Mouse (Mus musculus) 3T3-L1 (cell line): ENCODE data around the gene Zfyve27.

Experiments
- DNase-seq: peaks from one replicate; pipeline ENCODE4 v3.0.0-alpha.2; 2015; ENCODE audit warnings: low read depth, low spot score

Gene Zfyve27

DNA sequence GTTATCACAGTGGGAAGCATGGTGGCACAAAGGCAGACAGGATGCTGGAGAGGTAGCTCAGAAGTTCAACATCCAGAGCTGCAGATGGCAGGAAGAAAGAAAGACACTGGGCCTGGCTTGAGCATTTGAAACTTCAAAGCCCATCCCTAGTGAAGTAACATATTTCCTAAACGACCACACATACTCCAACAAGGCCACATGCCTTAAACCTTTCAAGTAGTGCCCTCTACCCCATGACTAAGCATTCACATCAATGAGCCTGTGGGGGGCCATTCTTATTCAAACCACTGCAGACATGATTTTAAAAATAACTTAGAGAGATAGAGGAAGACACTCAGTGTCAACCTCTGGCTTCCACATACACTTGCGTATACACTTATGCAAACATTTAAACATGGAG is 21.0 kb upstream of the Zfyve27 start:
- DNase-seq, result no peak

DNA sequence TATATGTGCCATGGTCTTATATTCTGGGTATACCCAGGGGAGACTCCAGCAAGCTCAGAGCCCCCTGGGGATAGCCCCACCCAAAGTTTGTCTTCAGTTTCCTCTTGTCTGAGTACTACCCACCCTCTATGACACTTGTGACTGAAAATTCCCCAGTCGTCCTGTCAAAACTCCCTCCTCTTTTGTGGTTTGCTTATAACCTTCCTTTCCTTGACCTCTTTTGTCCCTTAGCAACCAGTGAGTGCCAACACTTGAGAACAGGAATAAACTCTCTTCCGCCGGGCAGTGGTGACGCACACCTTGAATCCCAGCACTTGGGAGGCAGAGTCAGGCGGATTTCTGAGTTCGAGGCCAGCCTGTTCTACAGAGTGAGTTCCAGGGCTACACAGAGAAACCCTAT is 19.7 kb upstream of the Zfyve27 start:
- peak; percentile 49 for DNase-seq

DNA sequence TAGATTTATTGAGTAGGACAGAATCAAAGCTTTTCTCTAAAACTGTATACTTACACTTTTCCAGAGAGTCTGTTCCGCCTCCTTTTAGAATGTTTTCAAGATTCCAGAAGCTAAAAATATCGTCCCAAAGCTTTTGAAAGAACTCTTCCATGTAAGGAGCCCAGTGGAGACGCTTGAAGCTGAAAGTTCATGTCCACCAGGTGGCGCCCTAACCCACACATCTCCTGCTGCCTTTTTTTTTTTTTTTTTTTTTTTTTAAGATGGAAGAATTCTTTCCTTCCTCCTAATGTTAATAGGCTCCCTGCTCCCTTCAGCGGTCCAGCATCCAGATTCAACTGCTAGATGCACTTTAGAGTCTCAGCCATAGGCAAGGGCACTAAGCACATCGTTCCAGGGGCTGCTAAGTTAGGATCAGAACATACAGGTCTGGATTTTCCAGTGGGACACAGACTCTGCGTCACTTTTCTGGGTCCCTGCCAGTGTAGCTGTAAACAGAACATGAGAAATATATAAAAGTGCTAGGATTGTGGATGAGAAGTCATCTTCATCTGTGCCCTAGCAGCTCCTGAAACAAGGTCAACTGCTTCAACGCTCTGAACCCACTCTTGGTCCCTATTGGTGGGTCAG is 19.1 kb upstream of the Zfyve27 start:
- DNase-seq, result peak; percentile 99

DNA sequence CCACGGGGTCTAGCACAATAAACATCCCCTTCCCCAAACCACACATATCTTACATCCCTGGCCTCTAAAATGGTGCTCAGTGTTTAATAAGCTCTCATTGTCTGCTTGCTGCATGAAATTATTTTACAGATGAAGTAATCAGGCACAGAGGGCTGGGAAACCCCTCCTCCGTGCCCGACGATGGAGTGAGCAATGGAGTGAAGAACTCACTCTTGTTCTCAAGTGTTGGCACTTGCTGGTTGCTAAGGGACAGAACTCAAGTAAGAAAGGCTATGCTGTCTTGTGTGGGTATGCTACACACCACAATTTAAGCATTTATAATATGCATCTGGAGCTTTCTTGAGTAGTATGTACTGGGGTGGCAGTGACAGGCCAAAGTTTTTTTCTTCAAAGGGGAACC is 18.5 kb upstream of the Zfyve27 start:
- DNase-seq, result no peak

DNA sequence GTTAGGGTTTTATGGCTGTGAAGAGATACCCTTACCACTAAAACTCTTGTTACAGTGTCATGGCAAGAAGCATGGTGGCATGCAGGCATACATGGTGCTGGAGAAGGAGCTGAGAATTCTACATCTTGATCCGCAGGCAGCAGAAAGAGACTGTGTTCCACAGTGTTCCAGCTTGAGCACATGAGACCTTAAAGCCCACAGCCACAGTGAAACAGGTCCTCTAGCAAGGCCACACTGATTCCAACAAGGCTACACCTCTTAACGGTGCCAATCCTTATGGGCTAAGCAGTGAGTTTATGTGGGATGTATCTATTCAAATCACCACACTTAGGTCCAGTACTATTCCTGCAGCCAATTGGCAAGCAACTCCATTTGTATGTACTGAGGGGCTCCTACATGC is 18.0 kb upstream of the Zfyve27 start:
- no peak for DNase-seq

DNA sequence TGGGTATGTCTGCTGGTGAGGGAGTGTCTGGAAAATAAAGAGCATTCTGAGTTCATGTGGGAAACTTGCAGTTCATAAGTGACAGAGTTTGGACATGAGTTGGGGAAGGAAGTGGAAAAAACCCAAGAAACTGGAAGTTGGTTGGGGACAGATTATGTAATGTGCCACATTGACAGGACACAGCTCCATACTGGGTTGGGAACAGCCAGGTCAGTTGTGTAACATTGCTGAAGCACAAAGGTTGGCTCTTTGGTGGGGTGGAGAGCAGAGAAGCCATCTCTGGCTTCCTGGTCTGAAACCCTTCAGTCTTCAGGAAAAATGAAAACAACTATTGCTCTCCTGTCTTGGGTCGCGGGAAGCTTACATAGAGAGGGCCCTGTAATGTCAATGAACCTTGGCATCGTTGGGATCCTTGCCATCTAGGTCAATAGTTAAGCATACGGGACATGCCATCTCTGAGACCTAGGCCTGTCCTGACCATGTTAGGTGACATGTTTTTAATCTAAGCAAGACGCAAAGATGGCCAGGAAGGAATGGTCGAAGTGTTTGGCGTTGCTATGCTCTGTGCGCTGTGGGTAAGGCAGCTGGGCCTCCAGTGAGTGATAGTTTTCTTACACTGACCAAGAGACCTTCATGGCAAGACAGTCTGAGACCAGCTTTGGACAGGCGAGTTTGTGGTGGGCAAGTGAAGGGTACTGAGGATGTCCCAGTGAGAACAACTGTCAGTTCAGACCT is 17.3 kb upstream of the Zfyve27 start:
- DNase-seq, result no peak

DNA sequence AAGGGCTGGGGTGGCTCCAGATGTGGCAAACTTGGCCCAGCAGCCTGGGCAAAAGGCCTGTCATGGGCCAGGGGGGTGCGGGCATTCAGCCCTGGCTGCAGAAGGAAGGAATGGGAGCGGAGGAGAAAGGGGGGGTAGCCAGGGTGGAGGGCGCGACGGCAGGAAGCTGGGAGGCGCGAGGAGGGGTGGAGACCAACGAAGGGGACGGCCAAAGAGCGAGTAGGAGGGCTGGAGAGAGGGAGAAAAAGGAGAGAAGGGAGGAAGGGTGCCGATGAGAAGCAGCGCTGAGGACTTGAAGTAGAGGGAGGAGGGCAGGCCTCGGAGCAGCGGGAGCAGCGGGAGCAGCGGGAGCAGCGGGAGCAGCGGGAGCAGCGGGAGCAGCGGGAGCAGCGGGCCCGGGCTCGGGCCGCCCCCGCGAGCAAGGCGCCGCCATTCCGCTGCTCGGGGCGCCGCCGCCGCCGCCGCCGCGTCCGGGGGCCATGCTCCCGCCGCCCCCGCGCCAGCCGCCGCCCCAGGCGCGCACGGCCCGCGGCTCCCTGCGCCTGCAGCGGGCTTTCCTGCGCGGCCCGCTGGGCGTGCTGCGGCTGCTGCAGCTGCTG is 16.5 kb upstream of the Zfyve27 start, which contains the start of gene Marveld1:
Gene Marveld1 (plus strand): TSS at position 231 of the 599 bp plus-strand sequence.
- DNase-seq, result peak; percentile 88

DNA sequence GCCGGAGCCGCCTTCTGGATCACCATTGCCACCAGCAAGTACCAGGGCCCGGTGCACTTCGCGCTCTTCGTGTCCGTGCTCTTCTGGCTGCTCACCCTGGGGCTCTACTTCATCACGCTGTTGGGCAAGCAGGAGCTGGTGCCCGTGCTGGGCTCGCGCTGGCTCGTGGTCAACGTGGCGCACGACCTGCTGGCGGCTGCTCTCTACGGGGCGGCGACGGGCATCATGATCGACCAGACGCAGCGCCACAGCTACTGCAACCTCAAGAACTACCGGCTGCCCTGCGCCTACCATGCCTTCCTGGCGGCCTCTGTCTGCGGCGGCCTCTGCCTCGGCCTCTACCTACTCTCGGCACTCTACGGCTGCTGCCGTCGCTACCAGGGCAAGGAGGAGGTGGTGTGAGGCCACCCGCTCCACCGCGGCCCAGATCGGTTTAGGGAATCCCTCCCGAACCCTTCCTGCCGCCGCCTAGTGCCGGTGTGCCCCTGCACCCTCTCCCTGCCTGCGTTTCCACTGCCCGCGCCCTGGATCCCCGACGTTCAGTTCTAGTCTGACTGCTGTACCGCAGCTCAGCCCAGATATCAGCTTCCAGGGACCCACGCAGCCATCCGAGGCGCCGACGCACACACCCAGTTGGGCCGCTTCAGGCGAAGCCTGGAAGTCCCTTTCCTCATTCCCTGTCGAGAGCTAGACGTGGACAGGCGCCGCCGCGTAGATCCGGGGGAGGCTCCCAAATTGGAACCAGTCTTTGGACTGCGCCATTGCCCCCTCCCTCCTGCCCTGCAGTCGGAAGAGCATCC is 15.8 kb upstream of the Zfyve27 start:
- DNase-seq, result peak; percentile 55

DNA sequence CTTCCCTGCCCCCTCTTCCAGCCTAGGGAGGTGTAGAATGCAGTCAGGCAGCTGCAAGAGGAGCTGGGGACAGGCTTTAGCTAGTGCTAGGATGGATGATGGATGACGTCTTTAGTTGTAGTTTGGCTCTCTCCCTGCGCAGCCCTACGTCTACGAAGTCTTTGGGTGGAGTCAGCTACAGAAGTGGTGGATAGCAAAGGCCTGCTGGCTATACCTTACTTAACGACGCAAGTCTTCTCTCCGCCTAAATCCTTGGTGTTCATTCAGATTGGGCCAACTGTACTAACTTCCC is 15.2 kb upstream of the Zfyve27 start:
- peak; percentile 80 for DNase-seq

DNA sequence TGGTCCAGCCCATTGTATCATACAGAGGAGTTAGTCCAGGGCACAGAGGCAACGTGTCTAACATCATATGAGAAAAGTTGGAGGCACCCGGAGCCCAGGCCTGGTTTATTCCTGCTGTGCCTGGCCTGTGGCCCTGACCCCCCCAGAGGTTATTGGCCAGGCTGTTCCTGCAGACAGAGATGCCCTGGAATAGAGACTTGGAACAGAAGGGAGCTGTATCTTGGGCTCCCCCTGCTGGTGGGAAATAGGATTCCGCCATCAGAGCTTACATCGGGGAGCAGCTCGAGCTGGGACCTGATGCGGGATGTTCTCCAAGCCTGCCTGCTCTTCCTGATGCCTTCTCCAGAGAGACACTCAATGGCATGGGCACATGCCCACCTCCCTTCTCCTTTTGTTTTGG is 11.8 kb upstream of the Zfyve27 start:
- peak; percentile 97 for DNase-seq

DNA sequence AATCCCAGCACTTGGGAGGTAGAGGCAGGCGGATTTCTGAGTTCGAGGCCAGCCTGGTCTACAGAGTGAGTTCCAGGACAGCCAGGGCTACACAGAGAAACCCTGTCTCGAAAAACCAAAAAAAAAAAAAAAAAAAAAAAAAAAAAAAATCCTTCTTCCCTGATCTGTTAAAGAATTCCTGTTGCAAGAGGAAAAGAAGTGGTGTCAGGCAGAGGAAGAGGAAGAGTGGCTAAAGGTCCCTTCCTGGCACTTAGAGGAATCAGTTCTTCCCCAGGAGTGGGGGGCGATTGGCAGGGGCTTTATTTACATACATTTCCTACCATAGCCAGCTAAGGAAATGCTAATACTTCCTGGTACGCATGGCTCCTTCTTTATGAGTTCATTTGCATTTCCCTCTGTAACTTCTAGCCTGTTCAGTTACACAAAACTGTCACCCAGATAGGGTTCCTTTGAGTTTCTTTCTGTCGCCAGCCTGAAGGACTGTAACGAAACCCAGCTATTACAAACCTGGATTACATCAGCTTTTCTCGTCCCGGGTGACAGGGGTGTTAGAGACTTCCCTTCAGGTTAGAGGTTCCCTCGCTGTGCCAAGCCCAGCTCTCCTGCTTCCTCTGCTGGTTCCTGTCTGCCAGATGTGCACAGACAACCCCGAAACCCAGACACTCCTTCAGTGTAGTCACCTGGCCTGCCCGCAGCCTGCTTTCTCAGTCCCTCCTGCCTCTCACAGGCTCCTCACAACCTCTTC is 6.1 kb upstream of the Zfyve27 start:
- DNase-seq, result no peak

DNA sequence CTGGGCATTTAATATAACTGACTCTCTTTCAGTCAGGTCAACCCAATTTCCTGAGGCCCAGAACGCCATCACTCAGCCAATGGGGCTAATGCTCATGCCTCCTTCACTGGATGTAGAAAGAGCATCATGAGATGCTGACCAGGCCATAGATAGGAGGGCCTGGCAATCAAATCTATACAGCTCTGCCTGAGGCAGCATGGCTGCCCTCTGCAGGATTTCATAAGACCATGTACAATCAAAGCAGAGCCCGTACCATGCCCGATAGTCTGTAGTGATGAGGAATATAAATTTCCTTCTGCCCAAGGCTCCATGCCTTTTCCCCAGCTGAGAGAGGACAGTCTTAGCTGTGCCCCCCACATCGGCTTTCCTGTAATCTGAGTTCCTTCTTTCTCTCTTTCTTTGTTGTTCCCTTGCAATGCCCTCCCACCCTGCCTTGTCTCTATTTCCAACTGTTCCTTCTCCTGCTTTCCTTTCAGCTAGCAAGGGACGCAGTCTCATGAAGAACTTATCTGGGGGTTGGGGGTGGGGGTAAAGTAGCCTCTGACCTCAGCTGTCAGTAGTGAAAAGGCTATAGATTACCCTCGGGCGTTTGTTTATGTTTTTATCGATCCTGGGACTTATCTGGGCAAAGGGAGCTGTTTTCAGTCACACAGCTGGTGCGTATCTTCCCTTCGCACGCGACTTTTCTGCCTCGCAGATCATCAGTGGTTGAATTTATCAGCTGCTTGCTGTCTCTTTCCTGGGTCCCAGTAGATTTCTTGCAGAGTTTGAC is 5.3 kb upstream of the Zfyve27 start:
- DNase-seq, result no peak

DNA sequence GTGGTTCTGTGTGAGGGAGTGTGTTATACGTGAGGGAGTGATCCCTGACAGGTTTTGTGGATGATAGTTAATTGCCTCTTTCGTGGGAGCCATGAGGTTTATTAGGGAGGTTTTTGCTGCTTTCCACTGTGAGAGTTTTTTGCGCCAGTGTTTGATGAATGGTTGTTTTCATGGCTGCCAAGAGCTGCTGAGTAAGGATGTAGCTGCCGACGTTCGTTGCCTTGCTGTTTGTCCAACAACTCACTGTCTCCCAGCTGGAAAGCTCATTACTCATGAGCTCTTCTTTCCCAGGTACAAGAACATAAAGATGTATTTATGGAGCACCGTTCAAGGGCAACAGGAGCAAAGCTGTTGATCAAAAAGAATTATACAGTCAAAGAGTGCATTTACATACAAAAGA is 437 bp downstream of the Zfyve27 start:
- no peak for DNase-seq

DNA sequence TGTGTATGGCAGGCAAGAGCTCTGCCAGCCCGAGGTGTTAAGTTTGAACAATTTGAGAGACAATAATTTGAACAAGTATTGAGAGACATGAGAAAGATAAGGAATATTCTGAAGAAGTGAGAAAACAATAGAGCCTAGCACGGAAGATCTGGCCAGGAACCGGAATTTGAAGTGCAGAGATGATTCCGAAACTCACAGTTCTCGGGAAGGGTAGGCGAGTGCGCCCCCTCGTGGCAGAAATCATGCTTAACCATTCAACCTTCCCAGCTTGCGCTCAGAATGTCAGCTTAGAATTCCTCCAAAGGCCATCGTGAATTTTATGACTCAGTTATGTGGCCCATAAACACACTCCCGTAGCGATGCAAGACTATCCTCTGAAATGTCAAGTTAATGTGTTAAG is 2.4 kb downstream of the Zfyve27 start:
- DNase-seq, result peak; percentile 96

DNA sequence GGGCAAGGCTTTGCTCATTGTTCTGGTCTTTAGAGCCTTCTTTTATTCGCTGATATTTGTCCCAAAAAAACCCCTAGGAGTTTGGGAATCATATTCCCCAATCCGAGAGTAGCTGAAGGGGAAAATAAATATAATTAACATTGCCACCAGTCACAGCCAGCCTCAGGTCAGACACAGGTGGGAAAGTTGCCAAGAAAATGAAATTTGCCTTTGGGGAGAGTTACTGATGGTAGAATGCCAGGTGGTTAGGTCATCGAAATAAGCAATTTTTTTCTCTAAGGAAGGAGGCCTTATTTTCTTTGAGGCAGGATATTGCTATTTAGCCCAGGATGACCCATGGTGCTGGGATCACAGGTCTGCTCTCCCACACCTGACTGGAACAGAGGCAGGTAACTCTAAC is 3.0 kb downstream of the Zfyve27 start:
- DNase-seq, result peak; percentile 73

DNA sequence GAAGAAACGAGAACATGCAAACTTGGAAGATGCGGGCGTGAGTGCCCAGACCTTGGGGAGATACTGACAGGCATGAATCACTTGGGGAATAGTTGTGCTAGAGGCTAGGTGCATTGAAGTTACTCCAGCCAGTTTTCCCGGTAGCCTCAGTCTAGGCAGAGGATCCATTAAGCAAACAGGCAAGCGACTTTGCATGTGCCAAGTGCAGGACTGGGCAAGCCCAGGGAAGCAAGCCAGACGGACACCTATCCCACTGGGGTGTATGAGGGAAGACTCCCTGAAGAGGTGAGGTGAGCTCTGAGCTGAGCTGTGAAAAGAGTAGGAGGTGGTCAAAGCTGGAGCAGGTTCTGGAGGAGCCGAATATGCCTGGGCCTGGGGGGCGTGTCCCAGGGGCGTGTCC is 3.7 kb downstream of the Zfyve27 start:
- DNase-seq, result no peak

DNA sequence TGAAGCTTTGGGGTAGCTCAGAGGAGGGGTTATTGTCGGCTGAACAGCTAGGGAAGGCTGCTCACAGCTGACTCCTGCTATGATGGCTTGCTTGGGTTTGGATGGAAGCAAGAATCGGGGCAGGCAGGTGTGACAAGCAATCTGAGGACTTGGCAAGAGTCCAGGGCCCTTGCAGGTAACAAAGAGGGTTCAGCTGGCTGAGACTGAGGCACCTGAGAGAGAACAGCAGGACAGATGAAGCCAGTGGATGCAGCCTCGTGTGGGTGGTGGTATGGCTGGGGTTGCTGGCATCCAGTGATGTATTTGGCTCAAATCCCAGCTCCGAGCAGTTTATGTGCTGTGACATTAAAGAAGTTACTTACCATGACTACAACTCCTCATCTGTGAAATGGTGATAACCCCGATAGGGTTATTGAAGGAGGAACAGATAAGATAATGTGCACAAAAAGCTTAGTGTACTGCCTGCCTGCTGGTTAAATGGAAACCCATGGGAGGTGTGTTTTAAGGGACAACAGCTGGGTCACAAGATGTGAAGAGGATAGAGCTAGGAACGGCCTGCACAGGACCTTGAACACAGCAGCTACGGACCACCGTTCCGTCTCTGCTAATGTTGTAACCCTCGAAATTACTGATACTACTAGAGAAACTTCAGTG is 5.7 kb downstream of the Zfyve27 start:
- DNase-seq, result peak; percentile 29

DNA sequence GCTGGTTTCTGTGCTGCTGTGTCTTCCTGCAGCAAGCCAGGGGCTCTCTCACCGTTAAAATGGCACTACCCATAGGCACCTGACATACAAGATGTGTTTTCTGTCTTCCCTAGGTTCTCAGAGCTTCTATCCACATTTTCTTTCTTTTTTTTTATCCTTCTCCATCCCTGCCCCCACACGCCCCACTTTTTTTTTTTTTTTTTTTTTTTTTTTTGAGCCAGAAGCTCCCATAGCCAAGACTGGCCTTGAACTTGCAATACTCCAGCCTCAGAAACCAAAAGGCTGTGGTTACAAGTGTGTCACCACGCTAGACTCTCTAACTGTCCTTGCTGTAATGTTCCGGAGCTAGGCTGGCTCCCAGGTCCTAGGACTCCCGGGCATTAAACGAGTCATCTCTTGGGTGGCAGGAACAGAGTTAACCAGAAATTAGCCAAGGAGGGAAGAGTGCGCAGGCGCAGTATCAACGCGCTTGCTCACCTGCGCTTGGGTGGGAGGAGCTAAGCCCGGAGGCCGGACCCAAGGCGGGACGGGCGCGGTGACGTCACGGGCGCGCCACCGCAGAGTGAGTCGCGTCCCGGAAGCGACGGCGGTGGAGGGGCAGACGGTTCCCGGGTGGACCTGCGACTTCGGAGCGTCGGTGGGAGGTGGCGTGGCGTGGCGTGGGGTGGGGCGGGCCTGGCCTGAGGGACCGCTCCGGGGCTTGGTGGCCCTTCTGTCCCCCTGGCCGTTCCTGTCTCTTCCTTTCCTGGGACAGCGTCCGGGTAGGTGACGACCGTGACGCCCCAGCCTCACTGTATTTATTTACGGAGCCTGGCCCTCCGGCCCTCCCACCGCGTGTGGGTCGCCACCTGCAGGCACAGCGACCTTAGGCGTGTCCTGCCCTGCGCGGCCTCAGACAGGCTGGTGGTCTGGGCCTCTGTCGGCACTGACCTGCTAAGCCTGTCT is 6.5 kb downstream of the Zfyve27 start:
- DNase-seq, result peak; percentile 90

DNA sequence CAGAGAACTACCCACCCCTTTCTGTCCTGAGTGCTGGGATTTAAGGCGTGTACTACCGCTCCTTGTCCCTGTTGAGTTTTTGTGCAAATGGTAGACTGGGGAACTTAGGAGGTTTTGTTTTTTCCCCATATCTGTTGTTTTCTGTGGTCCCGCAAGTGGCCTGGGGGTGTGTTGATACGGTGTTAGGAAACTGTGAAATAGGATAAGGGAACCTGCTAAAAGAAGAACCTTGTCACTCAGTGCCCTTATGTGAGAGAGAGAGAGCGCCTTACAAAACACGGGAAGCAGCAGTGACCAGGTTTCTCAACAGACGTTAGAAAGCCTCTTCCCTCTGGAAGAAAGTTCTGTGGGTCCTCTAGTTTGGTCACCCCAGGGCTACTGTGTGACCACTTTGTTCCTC is 13.1 kb downstream of the Zfyve27 start:
- no peak for DNase-seq
